Mouse (Mus musculus) frontal cortex, postnatal 14 days (tissue): ENCODE results near the gene Ttpal.
"Not testable (repeated sequence)": the region's sequence is repeated elsewhere in the genome, so short reads cannot be mapped to it uniquely, and the experiment has no call there.

Source experiments
- DNase-seq, 2 experiments: peaks; one replicate each; pipeline ENCODE4 v3.0.0; 2022; ENCODE audit warnings: low spot score in 2 of 2

The Ttpal gene

DNA sequence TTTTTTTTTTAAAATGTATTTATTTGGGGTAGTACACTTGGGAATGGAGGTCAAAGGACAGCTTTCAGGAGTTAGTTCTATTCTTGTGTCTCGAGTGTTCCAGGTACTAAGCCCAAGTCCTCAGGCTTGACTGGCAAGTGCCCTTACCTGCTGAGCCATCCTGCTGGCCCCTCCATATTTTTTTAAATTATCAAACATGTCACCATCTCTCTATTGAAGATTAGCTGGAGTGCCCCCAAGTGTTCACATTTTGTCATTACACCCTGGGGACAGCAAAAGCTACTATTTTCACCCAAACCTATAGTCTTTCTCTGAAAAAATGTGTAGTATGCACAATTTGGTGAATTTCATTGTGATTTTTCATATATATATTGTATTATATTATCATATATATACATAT, 10.0 kb upstream of the Ttpal start:
- no peak for DNase-seq

DNA sequence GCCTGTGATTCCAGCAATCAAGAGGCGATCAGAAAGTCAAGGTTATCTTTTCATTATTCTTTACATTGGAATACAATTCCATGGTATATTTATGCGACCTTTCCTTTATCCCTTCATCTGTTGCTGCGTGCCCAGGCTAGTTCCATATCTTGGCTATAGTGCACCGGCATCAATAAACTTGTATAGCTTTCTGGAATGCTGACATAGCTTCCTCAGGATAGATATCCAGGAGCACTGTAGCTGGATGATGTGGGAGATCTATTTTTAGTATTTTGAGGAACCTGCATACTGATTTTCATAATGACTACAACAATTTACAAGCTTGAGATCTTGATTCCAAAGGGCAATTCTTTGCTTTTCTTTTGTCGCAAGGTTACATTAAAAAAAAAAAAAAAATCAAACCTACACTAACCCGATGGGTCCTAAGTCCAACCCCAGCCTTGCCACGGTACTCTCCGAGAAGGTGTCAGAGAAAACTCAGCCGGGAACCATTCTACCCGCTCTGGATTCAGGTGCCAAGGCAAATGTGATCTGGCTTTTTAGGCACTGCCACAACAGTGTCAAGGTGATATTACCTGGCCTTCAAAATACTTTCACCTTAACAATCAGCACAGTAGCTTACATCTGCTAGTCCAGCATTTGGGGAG, 8.4 kb upstream of the Ttpal start:
- DNase-seq: no peak

DNA sequence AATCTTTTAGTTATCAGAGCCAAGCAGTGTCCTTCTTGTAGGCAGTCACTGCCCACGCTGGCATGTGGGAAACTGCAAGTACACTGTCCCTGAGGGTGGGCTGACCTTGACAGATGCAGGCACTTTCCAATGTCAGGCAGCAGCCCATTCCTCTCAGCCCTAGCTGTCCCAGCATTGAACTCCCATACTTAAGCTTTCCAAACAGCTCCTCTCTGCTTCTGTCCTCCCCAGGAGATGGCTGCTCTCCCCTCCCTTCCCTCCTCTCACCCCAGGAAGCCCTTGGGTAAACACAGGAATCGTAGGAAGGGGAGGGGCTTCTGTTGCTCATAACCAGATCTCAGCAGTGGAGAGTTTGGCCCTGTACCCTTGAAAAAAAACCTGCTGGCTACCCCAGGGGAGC, 7.0 kb upstream of the Ttpal start:
- no peak for DNase-seq

DNA sequence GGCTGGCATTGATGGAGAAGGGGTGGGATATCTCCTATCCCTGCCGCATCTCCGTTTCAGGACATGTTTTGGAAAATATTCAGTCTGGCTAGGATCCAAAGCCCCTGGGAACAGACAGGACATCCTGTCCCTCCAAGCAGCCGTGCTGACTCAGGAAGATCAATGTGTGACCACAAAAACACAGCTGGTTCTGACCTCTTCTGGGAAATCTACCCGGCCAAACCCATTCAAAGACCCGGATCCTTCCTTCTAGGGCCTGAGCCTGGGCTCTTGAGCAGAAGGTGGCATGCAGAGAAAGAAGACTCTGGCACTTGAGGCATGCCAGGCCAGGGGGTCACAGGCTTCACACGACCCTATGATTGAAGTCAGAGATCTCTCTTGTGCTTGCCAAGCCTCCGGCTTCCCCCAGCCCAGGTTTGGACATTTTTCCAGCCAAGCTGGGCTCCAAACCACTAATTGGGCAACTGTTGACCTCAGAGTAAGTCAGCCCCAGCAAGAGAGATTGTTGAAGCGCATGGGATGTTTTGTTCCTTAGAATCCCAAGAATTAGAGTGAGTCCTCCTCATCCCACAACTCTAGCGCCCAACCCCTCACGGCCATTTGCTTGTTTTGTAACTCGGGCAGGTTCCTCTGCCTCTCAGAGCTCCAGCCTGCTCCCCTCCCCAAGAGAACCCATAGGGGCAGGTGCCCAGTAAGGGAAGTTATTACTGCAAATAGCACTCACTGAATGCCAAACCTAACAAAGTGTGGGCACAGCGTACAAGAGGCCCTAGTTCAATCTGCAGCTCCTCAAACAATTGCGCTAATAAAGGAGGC, 5.8 kb upstream of the Ttpal start:
- no peak for DNase-seq

DNA sequence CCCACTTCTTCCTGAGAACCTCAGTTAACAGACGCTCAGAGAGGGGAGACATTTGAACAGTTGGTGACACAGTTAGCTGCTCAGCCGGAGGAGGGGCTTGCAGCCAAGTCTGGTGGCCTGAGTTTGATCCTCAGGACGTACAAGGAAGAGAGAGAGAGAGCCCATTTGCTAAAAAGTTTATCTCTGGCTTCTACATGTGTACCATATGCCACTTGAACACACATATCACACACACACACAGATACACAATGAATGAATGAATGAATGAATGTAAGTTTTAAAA, 5.3 kb upstream of the Ttpal start:
- DNase-seq: no peak

DNA sequence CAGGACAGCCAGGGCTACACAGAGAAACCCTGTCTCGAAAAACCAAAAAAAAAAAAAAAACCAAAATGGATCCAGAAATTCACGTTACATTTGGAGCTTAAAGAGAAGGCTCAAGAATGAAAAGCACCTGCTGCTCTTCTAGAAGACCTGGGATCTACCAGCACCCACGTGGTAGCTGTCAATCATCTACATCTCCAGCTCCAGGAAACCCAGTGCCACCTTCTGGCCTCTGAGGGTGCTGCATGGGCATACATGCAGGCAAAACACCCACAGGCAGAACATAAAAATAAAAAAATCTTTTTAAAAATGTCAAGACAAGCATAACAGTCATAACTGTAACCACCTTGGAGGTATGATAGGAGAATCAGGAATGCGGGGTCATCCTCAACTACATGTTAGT, 4.5 kb upstream of the Ttpal start:
- DNase-seq: peak in 1 of 2 experiments; percentile 35

DNA sequence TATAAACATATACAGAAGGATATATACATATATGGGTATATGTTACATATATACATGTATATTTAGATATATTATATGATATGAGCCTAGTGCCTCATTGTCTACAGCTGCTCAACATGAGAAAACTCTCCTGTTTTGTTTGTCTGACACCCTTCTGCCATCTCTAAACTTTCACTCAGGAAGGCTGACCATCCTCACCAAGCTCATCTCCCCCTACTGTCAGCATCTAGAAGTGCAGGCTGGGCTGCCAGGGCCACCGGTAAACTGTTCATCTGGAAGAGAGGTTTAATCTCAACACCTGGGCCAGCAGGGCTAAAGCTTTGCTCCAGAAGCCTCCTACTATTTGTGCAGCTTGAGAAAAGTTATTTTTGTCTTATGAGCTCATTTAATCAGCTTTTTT, 2.9 kb upstream of the Ttpal start:
- peak in 1 of 2 experiments; percentile 36 for DNase-seq

DNA sequence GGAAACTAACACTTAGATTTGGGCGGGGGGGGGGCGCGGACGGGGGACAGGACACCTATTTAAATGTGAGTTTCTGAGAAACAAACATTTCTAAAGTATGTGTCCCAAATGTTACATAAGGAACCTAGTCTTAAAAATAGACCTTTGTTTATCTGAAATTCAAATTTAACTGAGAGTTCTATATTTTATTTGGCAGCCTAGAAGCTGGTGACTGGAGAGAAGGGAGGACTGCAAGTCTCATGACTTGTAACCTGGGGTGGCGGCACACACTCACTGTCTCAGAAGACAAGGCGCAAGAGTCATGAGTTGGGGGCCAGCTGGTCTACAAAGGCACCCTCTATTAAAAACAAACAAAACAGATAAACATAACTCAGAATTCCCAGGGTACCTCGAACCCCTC, 1.0 kb upstream of the Ttpal start:
- no peak for DNase-seq

DNA sequence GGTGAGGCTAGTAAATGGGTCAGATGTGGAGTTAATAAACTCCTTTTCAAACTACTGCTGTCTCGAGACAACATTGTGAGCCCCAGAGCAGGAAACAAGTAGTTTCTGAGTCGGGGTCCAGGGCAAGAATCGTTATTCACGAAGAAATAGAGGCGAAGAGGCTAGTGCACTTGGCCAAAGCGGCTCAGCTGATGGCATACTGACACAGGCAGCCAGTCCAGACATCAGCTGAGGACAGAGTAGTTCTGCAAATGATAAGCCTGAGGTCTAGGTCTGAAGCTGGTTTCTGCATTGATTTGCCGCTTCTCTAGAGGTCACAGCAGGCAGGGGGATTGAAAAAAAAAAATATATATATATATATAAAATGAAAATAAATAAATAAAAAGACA, 408 bp upstream of the Ttpal start:
- DNase-seq: no peak

DNA sequence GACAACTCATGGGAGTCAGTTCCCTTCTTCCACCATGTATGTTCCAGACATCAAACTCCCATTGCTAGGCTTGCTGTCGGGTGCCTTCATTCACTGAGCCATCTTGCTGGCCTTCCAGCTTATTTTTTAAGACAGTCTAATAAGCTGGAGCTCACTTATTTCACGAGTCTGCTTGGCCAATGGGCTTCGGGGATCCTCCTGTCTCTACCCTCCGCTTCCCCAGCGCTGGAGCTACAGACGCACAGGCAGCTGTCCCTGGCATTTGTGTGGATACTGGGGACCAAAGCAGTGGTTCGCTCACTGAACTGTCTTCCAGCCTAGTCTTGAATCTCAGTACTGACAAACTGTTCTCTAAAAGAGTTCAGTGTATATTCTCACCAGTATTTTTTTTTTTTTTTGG, 4.0 kb downstream of the Ttpal start:
- DNase-seq: no peak

DNA sequence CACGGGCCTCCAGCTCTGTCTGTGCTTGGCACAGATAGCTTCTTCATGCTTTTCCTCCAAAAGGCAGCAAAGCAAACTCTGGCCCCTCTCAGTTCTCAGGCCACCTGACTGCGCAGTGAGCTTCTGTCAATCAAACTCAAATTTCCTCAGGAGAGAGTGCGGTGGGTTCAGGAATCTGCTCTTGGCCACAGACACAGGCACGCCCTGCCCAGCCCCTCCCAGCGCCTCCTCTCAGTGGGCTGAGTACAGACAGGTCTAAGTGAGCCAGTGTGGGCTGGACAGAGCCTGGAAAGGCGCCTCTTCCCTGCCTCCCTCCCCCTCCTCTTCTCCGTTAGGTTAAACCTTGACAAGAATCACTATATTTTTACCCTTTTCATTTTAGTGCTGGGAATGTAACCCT, 5.9 kb downstream of the Ttpal start:
- no peak for DNase-seq

DNA sequence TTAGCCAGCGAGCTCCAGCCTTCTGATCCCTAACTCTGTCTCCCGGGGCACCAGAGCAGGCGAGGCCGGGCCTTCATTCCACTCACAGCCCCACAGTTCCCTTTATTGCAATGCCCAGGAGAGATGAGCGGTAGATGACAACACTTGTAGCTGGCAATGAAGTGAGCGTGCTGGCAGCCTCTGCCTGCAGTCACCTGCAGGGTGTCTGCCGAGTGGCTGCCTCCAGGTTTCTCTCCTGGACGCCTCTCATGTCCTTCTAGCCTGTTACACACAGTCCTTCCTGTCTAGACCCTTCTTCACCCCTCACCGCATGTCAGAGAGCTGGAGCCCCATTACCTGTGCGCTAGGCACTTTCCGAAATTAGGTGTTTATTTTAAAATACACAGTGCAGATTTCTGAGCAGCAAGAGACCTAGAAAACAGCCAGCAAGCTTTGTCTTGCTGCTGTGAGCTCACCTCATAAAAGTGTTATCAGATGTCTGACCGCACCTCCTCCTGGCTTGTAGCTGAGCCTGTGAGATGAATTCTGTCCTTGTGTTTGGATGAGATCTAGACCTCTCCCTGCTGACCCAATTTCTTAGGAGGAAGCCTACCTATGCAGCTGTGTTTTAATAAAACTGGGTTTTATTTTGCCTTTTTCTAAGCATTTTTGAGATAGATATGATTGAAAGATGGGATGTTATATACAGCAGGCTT, 7.3 kb downstream of the Ttpal start:
- no peak for DNase-seq

DNA sequence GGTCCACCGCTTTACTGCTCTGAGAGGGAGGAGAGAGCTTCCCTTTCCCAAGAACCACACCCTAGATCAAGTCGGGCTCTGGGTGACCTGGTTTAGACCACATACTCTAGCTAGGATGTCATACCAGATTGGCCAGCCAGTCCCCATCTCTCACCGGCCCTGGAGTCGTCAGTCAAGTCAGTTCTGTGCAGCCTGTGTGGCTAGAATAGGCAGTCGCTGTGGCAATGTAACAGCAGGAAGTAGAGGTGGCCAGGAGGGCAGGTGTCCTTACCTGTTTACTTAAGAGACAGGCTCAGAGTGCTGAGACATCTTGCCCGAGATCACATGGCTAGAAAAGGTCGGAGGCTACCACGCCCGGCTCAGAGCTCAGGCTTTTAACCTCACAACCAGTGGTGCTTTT, 9.1 kb downstream of the Ttpal start:
- no peak for DNase-seq

DNA sequence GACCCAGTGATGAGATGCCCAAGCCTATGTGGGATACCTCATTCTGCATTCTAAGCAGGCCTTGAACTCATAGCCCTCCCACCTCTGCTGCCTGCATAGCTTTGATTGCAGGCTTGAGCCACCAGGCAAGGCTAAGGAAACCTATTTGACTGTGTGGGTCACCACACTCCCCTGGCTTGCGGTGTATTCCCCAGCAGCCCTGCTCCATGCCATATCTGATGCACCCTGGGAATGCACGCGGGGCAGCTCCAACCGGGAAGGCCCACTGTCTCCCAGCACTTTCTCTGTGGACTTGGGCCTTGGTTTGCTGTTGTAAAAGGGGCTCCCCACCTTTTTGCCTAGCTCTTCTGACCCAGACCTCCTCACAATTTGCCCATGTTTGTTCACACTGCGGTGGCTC, 11.1 kb downstream of the Ttpal start:
- DNase-seq: no peak

DNA sequence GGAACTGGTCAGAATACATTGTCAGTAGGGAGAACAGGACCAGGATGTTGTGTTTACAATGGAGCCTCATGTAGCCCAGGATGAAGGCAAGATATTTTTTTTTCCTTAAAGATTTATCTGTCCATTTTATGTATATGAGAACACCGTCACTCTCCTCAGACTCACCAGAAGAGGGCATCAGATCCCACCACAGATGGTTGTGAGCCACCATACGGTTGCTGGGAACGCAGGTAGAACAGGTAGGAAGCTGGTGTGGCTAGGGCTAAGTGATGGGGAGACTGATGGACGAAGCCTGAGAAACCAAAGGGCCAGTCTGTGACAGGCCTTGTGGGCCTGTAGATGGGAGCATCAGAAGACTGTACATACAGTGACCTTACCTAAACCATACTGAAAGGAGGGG, 11.9 kb downstream of the Ttpal start:
- DNase-seq: no peak

DNA sequence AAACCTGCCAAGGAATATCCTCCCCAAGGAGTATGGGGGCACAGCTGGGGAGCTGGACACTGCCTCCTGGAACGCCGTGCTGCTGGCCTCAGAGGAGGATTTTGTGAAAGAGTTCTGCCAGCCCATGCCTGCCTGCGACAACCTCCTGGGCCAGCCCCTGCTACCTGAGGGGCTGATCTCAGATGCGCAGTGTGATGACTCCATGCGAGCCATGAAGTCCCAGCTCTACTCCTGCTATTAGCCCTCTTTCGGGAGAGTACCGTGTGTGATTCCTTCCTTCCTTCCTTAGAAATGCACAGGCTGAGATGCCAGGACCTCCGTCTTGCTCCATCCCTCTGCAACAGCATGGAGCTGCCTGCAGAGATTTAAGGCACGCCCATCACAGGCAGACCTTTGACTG, 13.3 kb downstream of the Ttpal start:
- DNase-seq: no peak

DNA sequence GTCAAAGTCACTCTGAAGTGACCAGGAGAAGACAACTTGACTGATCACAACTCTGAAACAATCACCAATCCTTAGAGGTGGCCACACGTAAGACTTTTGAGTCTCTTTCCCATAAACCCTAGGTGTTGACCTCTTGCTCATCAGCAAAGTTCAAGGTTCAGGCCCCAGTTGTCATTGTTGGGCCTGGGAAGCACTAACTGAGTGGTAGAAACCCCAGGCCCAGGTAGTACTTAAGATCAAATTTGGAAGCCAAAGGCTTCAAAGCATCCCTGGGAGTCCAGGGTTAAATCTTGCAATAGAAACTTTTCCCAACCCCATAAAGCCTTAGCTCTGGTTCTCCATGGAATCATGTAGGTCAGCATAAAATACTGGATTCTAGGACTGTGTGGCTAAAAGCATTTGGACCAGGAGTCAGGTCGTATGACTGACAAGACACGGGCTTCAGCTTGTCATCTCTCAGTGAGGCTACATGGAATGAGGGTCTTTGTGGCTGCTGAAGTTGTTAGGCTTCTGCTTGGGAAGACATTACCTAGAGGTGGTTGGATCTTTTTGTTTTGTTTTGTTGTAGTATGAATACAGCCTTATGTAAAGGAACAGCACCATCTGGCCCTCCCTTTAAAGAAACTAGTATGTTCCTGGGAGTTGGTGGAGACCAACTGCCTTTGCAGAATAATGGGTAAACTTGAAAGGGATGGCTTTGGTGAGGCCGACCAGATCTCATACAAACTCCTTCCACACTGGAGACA, 14.0 kb downstream of the Ttpal start:
- no peak for DNase-seq

DNA sequence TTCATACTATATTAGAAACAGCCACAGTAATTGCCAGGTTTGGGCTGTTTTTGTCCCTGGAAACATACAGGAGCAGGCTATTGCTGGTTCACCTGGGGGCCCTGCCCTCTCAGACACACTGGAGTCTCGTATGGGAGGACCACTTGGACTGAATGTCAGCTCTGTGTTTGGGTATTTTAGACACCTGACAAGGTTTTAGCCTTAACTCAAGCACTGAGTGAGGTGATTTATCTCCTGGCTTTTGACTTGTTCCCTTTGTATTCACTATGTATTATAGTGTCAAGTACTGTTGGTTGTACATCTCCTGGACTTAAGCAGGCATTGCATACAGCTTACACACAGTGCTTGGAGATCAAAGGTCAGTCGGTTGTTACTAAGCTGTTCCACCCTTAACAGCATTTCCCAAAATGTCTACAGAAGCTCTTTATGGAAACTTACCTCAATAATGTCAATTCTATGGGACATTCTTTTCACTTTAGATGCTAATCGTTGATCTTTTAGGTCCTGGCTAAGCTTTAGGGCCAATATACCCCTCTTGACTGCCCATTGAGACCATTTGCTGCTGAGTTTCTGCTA, 14.6 kb downstream of the Ttpal start:
- no peak for DNase-seq

DNA sequence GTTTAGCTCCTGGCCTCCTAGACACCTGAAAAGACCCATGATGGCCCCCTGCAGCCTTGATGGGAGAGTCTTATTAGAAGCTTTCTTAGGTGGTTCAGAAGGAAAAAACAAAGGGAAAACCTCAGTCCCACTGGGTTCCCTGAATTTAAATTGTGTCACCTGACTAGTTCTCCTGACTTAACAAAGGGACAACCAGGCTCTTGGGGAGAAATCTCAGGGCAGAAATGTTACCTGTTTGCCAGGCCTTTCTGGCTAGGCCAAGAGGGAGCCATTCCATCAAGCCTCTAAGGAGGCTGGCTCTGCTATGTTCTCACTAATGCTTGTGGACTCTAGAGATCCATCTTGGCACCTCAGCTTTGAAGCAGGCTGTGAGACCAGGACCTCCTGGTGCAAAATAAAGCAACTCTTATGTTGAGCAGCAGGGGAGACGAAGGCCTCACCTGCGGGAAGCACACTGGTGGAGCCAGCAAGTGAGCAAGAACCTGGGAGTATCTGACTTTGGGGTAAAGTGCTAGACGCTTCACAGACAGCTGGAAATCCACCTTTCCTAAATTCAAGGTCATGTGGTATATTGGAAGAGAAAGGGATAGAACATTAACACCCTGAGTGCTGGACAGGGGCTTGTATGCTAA, 15.2 kb downstream of the Ttpal start:
- no peak for DNase-seq

DNA sequence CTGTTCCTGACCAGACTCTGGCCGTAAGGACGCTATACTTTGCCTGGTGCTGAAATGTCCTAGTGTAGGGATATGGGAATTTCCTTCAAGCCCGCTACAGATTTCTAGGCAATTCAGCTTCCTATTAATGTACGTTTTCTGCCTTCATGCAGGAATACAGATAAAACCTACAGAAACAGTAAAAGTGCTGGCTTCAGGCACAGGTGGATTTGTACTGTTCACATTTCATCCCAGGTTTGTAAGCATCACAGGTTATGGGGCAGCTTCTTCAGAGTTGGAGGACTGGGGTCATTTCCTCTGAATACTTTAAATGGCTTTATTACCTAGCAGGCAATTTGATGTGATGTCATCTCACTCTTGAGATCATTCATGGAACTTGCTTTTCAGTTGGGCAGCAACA, 15.8 kb downstream of the Ttpal start:
- no peak for DNase-seq

DNA sequence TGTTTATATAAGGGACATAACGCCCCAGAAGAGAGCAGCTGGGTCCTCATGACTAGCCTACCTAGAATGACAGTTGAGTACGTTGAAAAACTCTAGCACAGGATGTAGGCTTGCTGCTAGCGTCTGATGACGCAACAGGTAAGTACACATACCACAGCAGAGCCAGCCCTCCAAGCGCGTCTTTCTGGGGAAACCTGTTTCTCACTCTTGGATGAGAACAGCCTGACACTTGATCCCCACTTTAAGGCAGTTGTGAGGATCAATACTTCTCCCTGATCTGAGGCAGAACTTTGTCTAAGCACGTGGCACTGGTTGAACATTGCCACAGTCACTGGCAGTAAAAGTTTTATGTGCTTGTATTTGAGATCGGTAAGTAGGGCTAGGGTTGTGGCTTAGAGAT, 18.3 kb downstream of the Ttpal start:
- DNase-seq: no peak

DNA sequence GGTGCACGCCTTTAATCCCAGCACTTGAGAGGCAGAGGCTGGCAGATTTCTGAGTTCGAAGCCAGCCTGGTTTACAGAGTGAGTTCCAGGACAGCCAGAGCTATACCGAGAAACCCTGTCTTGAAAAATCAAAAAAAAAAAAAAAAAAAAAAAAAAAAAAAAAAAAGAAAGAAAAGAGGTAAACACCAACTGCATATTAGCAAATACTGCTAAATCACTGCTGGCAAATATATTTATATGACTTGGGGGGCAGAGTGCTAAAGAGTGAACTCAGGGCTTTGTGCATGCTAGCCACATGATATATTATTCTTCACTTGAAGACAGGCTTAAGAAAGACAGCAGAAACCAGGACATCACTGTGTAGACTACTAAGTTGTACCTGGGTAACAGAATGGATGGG, 19.3 kb downstream of the Ttpal start:
- DNase-seq: not testable (repeated sequence)
